Mouse (Mus musculus): ENCODE measurements around the gene Hmg20b.

- TF ChIP-seq CTCF (IDR thresholded peaks at IDR 0.05) (peak; percentile 61), EP300 (IDR thresholded peaks at IDR 0.05) (no peak)
Observed at GRCm38 (mm10) chr10:81344421-81345161, 5.7 kb downstream of the Hmg20b start.

Data from lung, postnatal 0 days (tissue).